Mouse (Mus musculus): ENCODE data around the gene S100pbp.
A peak's percentile ranks its signal among the peaks of the same experiment; 100 is the strongest.

S100pbp gene

DNA sequence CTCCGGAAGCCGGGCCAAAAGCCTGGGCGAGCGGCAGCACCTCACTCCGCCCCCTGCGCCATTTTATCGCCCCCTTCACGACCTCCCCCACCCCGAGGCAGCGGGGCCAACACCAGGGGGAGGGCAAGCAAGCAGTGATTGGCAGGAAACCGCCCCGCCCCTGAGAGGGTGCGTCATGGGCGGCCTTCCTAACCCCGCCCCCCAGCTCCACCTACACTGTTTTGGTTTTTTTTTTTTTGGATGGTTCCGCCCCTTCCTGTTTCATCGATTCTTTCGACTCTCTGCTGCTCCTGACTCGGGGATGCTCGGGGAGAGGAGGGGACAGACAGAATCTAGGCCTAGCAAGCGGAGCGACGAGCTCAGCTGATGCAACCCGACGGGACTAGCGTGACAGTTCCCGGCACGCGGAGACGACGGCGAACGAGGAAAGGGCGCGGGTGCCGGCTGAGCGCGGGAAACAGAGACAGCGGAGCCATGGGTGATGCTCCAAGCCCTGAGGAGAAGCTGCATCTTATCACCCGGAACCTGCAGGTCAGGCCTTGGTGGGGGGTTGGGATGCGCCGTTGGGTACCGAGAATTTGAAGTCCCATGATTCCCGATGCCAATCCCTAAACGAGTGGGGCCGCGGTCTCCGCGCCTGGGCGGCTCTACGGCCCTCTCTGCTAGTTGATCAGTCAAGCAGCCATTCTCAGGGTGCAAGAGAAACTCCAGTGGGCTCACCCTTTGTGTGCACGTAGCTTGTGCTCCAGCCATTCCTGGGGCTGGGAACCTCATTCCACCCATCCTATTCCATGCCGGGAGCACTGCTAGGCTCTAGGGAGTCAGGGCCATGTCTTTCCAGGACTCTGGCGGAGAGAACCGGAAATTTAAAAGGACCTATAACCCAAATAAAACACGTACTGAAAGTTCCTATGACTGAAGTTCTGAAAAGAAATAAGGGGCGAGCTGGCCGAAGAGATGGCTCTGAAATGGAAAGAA, at the start of gene S100pbp, which contains the start of gene Yars:
Gene S100pbp, minus strand, starts transcription at position 186 of the 978 bp plus-strand sequence.
Gene Yars, plus strand, starts transcription at position 219 of the 978 bp plus-strand sequence.
- peak; percentile 93 for DNase-seq

DNA sequence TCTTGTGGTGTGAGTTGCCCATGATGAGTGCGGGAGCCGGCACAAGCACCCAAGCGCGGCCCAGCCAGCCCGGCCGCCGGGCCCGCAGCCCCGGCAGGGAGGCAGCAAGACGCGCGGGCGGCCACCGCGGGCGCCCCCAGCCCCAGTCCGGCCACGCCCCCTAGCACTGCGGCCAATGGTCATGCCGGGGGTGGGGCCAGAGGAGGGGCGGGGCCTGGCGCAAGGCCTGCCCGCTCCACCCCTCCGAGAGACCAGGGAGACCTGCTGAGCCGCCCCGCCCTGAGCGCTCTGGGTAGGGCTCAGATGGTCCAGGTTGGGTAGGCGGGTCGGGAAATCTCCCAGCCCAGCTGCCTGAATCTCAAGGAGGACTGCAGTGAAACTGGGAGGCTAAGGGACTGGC, 49.5 kb upstream of the S100pbp start:
- DNase-seq: peak; percentile 87

DNA sequence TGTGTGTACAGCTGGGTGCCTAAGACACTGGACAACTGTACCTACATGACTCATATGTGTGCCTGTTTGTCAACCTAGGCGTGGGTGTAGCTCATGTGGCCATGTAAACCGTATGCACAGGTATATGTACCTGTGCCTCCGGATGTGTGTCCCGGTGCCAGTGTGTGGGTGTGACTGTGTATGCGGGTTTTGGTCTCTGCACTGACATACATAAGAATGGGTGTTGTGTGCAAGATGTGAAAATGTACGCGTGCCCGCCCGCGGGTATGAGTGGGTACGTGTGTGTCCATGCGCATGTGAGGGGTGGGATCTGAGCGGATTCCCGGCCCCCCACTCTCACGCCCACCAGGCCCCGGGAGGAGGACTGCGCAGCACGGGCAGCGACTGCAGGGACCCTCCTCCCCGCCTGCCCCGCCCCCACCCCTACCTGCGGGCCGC, 49.1 kb upstream of the S100pbp start:
- DNase-seq: no peak

DNA sequence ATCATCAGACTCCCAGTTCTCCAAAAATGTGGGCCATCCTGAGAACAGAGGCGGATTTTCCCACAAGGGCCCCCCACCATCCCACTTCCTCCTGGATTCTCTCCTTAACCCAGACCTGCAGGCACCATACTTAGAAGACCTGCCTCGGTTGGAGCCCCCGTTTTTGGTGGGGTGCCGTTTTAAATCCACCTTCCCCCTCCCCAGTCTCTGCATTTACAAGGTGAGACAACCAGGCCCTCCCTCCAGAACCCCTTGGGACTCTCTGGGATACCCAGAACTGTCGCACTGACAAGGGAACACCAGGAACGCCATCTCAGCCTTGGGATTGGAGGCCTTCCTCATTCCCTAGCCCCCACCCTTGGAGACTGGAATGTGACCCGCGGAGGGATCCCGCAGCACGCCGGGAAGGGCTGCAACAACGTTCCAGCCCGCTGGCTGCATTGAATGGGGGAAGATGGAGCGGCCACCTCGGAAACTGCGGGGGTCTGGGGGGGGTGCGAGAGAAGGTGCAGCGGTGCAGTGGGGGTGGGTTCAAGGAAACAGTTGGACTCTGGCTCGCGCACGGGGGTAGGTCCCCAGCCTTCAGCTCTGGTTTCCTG, 48.4 kb upstream of the S100pbp start:
- no peak for DNase-seq

DNA sequence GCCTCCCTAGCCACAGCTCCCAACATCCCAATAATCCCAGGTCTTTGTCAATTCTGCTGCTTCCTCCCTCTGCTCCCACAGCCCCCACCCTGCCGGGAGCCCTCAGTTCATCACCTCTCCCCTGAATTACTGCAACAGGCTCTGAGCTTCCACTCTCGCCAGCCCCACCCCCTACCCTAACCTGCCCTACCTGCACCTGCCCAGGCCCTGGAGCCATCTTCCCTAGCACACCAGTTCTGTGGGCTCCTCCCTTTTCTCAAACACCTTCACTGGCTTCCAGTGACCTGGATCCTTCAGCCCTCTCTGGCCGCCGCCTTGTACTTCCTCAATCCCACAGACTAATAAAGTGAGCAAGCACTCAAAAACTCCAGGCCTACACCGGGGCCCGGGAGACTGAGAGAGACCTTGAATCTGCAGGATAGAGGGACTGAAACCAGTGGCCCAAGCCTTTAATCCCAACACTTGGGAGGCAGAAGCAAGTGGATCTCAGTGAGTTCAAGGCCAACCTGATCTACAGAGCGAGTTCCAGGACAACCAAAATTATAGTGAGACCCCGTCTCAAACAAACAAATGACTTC, 46.8 kb upstream of the S100pbp start:
- no peak for DNase-seq

DNA sequence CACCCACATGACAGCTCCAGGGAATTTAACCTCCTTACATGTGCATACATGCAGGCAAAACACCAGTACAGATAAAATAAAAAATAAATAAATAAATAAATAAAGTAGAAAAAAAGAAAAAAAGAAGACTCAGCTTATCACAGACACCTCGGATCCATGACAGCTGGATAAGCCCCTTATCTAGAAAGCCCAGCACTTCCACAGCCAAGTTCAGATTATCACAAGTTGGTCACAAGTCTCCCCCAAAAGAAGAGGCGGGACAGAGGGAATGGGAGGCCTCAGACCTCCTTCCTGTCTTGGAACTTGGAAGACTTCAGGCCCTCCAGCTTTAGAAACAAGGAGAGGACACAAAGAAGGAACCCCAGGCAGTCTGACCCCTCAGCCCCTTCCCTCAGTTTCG, 45.6 kb upstream of the S100pbp start:
- DNase-seq: no peak

DNA sequence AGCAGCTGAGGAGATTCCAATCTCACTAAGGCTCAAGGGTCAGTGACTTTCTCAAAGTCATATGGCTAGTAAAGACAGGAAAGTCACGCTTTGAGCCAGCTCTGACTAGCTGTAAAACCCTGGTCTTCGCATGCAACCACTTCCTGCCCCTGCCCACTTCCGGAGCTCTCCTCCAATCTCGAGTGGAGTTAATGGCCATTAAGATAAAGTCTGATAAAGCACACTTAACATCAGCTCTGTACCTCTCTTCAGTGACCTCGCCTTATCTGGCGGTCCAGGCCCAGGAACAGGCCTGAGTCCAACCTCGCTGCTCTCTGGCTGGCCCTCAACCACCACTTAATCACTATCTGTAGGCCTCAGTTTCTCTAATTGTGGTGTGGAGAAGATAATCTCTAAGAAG, 45.0 kb upstream of the S100pbp start:
- no peak for DNase-seq

DNA sequence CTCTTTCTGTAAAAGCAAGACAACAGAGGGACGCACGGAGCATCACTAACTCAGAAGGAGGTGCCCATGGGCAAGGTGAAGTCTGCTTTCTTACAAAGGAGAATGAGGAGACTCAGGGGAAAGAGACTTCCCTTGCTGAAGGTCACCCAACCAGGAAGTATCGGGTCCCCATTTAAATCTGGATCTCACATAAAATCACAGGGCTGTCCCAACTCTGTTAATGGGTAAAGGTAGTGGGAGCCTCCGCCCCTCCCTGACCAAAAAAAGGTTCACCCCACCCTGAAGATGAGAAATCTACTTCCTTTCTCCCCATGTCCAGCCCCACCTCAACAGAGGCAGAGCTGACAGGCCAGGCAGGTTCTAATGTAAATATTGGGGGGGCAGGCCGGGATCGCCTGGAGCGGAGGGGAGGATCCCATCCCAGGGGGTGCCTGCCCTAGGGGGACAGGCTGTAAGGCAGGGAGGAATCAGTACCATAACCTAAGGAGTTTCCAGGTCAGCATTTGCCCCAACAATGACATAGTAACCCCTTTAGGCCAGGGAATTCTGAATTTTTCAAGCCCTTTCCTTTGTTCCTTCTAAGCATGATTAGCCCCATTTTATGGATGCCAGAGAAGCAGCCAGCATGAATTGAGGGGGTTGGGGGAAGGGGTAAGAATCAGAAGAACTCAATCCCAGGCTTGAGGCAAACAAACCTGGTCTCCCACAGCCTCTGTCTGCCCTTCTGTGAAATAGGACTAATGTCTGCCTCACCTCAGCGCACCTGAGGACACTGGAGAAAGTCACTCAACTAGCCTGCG, 43.2 kb upstream of the S100pbp start:
- no peak for DNase-seq

DNA sequence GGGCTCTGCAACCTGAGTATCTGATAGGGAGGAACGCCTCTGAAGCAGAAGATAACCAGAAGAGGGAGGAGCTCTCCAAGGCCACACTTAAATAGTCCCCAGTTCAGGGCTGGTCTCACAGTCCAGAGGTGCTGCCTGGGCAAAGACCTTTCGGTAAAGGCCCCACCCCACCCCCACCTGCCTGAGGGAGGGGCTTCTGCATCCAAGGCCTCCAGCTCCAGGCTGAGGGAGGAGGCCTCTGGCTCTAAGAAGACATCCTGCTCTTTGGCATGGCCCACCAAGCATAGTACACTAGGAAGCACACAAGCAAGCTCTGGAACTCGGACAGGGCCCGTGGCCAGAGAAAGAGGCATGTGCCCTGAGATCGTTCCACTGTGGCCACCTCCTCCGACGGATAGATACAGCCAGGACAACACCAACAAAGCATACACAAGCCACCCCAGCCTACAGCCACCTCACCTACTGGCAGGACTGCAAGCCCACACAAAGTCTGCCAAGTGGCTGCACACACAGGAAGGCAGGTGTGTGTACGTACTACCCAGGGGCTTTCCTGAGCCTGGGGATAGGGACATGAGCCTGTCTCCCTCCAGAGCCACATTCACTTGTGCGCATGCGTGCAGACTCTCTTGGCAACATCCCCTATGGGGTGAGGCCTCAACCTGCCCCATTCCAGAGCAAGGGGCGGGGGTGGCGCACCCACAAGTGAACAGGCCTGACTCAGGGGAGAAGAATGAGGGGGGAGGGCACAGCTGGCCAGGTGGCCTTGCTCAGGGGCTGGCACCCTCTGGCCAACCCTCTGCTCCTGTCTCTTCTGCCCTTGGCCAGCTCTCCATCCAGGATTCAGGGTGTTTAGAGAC, 42.3 kb upstream of the S100pbp start:
- DNase-seq: no peak

DNA sequence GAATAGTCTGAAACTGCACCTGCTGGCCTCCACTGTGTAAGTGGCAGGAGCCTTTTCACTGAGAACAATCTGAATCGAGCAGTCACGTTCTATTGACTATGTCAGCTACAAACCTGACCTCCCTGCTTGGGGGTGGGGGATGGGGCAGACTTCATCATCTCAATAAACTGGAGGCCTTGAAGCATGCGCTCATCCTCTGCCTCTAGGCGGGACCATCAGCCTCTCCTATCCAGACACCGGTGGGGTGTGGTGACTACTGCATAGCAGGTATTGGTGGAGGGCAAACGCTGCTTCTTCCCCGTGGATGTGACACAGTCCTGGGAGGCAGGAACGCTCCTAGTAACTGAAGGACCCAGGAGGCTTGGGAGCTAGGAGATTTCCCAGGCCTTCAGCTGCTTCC, 41.4 kb upstream of the S100pbp start:
- DNase-seq: no peak

DNA sequence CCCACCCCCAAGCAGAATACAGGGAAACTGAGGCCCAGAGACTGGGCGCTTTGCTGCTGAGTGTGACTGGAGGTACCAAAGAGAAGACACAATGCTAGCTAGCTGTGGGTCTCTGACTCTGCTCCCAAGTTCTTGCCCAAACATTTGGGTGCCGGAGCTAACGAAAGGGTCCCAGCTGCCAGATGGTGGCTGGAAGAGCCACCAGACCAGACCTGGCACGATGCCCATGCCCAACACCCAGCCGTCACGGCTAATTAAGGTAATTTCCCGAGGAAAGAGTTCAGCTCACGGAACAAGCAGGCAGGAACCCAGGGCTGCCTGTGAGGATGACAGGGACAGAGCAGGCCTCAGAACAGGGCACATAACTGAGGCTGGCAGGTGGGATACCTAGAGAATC, 38.5 kb upstream of the S100pbp start:
- DNase-seq: no peak

DNA sequence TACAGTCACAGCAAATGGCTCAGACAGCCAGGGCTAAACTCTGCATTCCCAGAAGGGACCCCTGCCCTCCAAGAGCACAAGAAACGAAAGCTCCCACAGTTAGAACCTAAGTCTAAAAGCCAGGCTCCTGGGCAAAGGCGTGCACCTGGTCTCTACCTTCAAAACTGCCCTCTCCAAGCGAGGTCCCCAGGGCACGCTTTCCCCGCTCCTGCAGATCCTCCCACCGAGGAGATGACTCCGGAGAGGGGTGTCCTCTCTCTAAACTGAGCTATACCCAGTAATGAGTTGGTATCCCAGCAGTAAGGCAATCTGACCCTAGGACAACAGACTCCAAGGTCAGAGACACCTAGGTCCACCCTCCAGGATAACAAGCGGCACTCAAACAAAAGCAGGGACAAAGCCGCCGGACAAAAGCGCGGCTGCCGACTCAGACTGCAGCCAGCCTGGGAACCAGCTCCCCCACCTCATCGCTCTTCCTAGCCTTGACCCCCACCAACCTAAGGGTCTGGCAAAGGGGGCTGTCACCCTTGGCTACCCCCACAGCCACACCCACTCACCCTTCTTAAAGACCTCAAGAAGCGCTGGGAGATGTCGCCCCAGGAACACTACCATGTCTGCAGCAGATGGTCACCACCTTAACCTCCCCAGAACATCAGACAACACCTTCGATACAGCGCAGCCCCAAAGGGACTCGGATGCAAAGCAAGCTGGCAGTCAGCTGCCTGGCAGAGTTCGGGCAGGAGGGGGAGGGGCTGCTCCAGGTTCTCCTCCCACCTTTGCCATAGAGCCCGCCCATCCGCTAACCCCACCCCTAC, 37.9 kb upstream of the S100pbp start:
- DNase-seq: no peak

DNA sequence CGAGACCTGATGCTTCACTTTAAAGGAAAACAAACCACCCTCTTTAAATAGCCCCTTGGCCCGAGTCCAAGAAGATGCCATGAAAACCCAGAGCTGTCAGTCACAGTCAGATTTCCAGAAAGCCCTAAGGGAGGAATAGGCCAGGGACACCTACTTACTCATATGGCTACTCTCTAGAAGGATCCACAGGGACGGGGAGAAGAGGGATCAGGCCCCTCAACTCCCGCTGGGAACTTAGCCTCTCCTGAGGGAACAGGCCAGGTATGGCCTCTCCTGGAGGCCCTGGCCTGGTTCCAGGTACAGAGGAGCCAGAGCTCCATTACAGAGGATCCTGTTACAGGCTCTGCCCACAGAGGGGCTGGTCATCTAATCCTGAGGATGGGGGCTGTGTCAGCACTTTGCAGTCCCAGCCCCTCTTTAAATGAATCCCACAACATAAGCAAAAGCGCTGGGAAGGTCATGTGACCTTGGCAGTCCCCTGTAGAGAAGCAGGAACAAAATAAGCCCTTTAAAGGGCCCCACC, 37.0 kb upstream of the S100pbp start:
- no peak for DNase-seq

DNA sequence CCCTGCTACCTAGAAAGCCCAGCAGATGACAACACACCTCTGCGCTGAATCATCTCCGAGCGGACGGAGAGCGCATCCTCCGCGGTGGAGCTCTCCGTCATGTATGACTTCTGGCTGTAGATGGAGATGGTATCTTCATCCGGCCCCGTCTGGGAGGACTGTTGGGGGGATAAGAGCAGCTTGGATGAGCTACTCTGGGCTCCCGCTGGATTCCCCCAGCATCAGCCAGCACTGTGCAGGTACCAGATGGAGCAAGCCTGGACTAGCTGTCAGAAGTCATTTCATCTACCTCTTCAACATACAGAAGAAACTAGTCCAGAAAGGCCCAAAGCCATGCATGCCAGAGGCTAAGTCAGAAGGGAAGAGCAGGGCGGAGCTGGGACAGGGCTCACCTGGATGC, 35.8 kb upstream of the S100pbp start:
- no peak for DNase-seq

DNA sequence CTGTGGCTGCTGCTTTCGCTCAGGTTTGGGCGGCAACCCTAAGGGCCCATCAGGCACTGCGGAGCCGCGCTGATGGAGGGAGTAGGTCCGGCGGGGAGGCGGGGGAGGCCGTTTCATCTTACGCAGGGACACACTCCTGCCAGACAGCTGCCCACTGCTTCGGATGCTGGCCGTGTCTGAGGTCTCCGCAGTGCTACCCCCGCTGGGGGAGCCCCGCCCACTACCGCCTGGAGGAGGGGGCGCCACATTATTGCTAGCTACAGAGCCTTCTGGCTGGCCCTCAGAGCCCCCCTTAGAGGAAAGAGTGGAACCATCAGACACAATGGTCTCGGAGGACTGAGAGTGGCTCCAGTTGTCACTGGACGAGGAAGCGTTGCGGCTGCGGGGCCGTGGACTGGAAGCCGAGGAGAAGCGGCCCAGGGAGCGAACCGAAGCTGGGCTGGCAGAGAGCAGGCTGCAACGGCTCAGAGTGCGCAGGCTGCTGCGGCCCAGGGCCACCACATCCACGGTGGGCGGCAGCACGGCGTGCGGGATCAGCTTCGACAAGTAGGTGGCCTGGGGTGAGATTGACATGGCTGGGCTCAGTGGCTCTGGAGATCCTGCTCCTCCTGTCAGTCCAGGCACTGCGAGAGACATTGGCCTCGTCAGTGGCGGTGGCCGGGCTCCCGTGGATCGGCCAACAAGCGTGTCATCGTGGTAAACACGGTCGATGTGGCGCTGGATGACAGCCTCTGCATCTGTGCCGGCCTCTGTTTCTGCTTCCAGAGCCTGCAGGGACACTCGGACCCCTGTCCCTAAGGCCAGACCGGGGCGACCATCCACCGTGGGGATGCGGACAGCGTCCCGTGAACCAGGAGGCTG, 34.1 kb upstream of the S100pbp start:
- DNase-seq: no peak

DNA sequence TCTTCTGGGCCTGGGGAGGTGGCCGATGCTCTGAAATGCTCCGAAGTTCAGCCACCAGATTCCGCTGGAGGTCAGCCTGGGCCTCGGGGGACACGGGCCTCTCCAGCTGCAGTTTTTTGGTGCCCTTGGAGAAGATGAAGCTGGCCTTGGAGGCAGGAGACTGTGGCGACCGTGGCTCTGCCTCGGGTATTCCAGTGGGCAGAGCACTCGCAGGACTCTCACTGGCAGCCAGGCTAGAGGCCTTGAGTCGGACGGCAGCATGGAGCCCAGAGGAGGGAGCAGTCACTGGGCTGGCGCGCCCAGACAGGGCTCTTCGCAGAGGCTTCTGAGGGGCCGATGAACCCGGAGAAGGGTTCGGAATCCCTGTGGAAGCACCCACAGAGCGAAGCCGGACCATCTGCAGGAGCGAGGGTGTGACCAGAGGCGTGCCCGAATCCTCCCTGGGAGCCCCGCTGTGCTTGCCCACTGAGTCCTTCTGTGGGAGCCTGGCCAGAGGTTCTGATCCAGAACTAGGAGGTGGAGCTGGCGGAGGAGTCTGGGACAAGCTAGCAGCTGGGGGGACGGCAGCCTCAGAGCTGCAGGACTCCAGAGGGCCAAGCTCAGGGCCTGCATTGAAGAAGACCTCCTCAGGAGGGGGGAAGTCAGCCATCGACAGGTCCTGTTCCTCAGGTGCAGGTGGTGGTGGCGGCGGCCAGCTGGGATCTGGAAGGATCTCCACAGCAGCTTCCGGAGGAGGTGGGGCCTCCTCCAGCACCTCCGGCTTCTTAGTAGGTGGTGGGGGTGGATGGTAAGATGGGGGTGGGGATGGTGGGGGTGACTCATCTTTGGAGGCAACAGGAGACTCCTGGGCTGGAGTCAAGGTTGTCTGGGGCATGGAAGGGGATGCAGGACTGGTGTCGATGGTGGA, 32.7 kb upstream of the S100pbp start:
- no peak for DNase-seq

DNA sequence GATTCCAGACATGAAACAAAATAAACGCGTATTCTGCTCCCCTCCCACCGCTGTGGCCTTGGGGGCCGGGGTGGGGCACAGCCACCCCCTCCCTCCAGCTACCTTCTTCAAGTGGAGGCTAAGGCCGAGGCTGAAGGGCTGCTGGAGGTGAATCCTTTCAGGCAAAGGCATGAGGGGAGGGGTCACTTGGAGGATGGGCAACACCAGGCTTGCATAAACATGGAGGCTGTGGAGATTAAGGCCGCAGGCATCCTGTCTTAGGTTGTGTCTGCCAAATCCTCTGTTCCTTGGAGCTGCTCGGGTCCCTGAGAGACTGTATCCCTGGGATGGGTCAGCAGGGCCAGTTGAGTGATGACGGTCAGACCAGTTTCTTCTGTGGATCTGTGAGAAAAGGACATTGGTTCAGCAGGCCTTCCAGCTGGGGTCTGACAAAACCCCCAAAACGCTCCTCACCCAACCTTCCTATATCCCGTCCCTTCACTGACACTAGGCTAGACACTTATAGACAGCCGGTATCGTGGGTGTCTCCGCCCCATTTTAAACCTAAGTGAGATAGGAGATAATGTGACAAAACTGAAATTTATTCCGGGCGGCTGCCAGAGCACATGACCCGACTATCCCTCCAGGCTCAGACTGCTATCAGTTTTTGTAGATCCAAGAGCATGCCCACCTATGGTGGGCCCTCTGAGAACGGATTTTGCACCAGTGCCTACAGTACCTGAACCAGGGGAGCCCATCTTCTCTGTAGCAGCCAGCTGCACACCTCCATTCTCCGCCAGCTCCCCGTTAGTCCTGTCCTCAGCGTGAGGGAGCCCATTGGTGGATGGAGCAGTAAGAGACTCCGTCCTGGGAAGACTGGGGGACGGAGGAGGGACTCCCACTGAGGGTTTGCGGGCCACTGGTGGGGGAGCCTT, 31.8 kb upstream of the S100pbp start:
- DNase-seq: no peak

Data from right cerebral cortex, postnatal 25 days (tissue).